Mouse (Mus musculus) cortical plate, adult 2 months (tissue): ENCODE measurements around the gene Pnkp. TPM values are rescaled to one million over a fixed set of nuclear protein-coding genes. Genes with fewer than 3 reads are reported as not detected.
A peak's percentile ranks its signal among the peaks of the same experiment; 100 is the strongest.

ENCODE experiments used
- H3K27ac ChIP-seq: fragments of 200-500 bp; 2 replicates; pipeline ENCODE4 v1.5.1; 2012; ENCODE audit warnings: low read length, control low read depth, inconsistent platforms; ENCODE audit not compliant: insufficient read depth
- H3K4me1 ChIP-seq: fragments of 200-500 bp; 2 replicates; pipeline ENCODE4 v1.6.1; 2011; ENCODE audit warnings: low read length; ENCODE audit not compliant: control insufficient read depth, insufficient read depth
- H3K4me3 ChIP-seq: fragments of 200-500 bp; 2 replicates; pipeline ENCODE4 v1.5.1; 2011; ENCODE audit warnings: mild to moderate bottlenecking, low read length, control low read depth; ENCODE audit not compliant: insufficient read depth
- CTCF ChIP-seq: fragments of 200-500 bp; IDR thresholded peaks from 2 replicates; pipeline ENCODE4 v1.5.1; 2011; ENCODE audit warnings: mild to moderate bottlenecking, control low read depth, low read length; ENCODE audit not compliant: insufficient read depth; ENCODE audit errors: extremely low read depth
- POLR2A ChIP-seq: fragments of 200-500 bp; IDR thresholded peaks from 2 replicates; pipeline ENCODE4 v1.6.1; 2011; ENCODE audit warnings: mild to moderate bottlenecking, low read length, control low read depth; ENCODE audit not compliant: insufficient read depth; ENCODE audit errors: extremely low read depth
- polyA plus RNA-seq: library from polyadenylated mRNA; depleted of rRNA; stranded (reverse); fragments of >200 nt; gene quantifications from 2 replicates; pipeline ENCODE4 v1.2.3, GENCODE M21; 2012

Pnkp gene
- polyA plus RNA-seq, 1 experiment = 35.6 TPM

DNA sequence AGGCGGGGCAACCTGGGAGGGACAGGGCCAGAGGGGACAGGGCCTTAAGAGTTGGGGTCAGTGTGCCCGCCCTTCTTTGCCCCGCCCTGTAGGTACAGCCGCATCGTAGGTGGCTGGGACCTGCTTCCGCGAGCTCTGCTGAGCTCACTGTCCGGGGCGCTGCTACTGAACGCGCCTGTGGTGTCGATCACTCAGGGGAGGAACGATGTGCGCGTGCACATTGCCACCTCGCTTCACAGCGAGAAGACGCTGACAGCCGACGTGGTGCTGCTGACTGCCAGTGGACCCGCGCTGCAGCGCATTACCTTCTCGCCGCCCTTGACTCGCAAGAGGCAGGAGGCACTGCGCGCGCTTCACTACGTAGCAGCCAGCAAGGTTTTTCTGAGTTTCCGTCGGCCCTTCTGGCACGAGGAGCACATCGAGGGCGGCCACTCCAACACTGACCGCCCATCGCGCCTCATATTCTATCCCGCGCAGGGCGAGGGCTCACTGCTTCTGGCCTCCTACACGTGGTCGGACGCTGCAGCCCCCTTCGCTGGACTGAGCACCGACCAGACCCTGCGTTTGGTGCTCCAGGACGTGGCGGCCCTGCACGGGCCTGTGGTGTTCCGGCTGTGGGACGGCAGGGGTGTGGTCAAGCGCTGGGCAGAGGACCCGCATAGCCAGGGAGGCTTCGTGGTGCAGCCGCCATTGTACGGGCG lies 17.3 kb upstream of the Pnkp start:
- no peak overlapping the region for H3K27ac ChIP-seq
- no peak overlapping the region for H3K4me3 ChIP-seq
- H3K4me1 ChIP-seq = no peaks in the 10 kb centered on the region
- no peak for TF ChIP-seq CTCF
- TF ChIP-seq POLR2A = peak; percentile 40; the same call in 1 of the 2 replicates

DNA sequence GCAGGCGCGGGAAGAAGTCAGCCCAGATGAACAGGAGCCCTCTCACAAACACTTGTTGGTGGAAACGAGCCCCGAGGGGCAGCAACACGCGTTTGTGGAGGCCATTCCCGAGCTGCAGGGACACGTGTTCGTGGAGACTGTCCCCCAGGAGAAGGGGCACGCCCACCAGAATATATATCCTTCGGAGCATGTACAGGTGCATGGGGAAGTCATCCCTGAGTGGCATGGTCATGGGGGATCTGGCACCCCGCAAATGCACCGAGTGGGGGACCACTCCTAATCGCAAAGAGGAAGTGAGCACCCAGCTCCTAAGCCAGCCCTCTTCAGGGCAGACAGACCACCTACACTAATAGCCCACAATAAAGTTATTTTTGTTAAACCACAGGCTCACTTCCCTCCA lies 16.5 kb upstream of the Pnkp start:
- Histone ChIP-seq H3K4me3 (no peak overlapping the region), H3K4me1 (no peaks in the 10 kb centered on the region), H3K27ac (no peak overlapping the region)
- no peak for TF ChIP-seq CTCF
- no peak for TF ChIP-seq POLR2A

- no peak overlapping the region for H3K27ac ChIP-seq
- no peak for TF ChIP-seq CTCF
- no peak for TF ChIP-seq POLR2A
- no peak overlapping the region for H3K4me3 ChIP-seq
- no peaks in the 10 kb centered on the region for H3K4me1 ChIP-seq
Measured at GRCm38 (mm10) chr7:44841825-44842463, 15.0 kb upstream of the Pnkp start.

DNA sequence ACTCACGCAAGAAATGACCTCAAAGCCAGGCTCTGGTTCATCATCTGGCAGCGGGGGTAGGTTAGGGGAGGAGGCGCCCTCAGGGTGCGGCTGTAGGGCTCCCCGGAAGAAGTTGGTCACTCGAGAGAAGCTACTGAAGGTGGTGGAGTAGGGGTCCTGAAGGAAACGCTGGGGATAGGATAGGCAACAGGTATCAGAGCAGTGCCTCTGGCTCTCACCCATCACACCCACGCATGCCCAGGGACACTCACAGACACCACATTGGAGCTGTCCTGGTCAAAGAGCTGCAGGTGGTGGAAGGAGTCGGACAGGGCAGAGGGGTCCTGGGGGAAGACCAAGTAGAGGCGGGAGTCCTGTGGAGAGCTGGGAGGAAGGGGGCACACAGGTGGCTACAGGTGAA lies 11.9 kb upstream of the Pnkp start:
- no peak overlapping the region for H3K4me3 ChIP-seq
- no peak for TF ChIP-seq CTCF
- no peak for TF ChIP-seq POLR2A

GRCm38 (mm10) chr7:44846804-44847203 lies 10.1 kb upstream of the Pnkp start:
- TF ChIP-seq CTCF (no peak), POLR2A (no peak)
- Histone ChIP-seq H3K4me3 (no peak overlapping the region), H3K4me1 (peaks cover 3% of the 10 kb centered on the region), H3K27ac (no peak overlapping the region)

More for the DNA sequence above, 11.9 kb upstream of the Pnkp start:
- Histone ChIP-seq H3K27ac (no peak overlapping the region), H3K4me1 (peaks cover 3% of the 10 kb centered on the region)

- no peak overlapping the region for H3K27ac ChIP-seq
- H3K4me1 ChIP-seq = peaks cover 3% of the 10 kb centered on the region
- TF ChIP-seq CTCF (no peak), POLR2A (no peak)
- H3K4me3 ChIP-seq = peak overlapping the region; percentile 45
Measured at GRCm38 (mm10) chr7:44847772-44848171, 9.2 kb upstream of the Pnkp start.

- peak within 1 kb of the TSS; percentile 87 for H3K27ac ChIP-seq
- peaks cover 3% of the 10 kb centered on the region for H3K4me1 ChIP-seq
- peak within 1 kb of the TSS; percentile 45 for H3K4me3 ChIP-seq
- TF ChIP-seq CTCF (no peak), POLR2A (peak; percentile 87)
Measured at GRCm38 (mm10) chr7:44848561-44849415, 8.2 kb upstream of the Pnkp start, which contains the start of the genes Akt1s1 and Tbc1d17. Gene Akt1s1 (plus strand): TSS chr7:44848991. Gene Tbc1d17 (minus strand): TSS chr7:44849079.

- peak overlapping the region; percentile 87 for H3K27ac ChIP-seq
- peak overlapping the region; percentile 45 for H3K4me3 ChIP-seq
- H3K4me1 ChIP-seq = peaks cover 3% of the 10 kb centered on the region
- TF ChIP-seq POLR2A (peak; percentile 79), CTCF (no peak)
Measured at GRCm38 (mm10) chr7:44849416-44850111, 7.4 kb upstream of the Pnkp start.

GRCm38 (mm10) chr7:44850146-44850545 lies 6.8 kb upstream of the Pnkp start:
- Histone ChIP-seq H3K27ac (peak overlapping the region; percentile 87), H3K4me3 (peak overlapping the region; percentile 45), H3K4me1 (peaks cover 3% of the 10 kb centered on the region)
- TF ChIP-seq CTCF = no peak
- peak; percentile 44; the same call in 1 of the 2 replicates for TF ChIP-seq POLR2A
